In genomic region chr15:99803186-99803644, GRCm38 (mm10) we compare ENCODE assay signal across 8 mouse cellular contexts. TPM values are rescaled to one million over a fixed set of nuclear protein-coding genes. Genes with fewer than 3 reads are reported as not detected.
A peak's percentile ranks its signal among the peaks of the same experiment; 100 is the strongest.
DNase-seq lines count a peak whose midpoint lies in the region; ATAC-seq lines count a peak whose summit lies in the region.

No protein-coding gene starts in this region.

- H3K36me3 ChIP-seq in heart, embryonic 13.5 days = peaks cover 63% of the 10 kb centered on the region
- H3K36me3 ChIP-seq in limb, embryonic 15.5 days = peaks cover 45% of the 10 kb centered on the region
- 0 out of 2 replicates have a peak, but pooled peaks cover 7% of the 10 kb centered on the region for H3K36me3 ChIP-seq in midbrain, embryonic 13.5 days

- peak overlapping the region; percentile 34; the same call in 1 of the 2 replicates for H3K9ac ChIP-seq in heart, embryonic 13.5 days
- H3K9ac ChIP-seq in limb, embryonic 15.5 days = no peak overlapping the region
- no peak overlapping the region for H3K9ac ChIP-seq in midbrain, embryonic 13.5 days (replicated peaks)

- 10% methylated on average over 6 of the region's 6 CpGs for WGBS in heart, embryonic 13.5 days
- 11% methylated on average over 6 of the region's 6 CpGs for WGBS in limb, embryonic 15.5 days
- WGBS in midbrain, embryonic 13.5 days = 35% methylated on average over 6 of the region's 6 CpGs

- peak; percentile 58; the same call in 1 of the 2 replicates for ATAC-seq in heart, embryonic 13.5 days (ENCODE audit: extremely low read depth, insufficient number of reproducible peaks, low FRiP score, low TSS enrichment)
- ATAC-seq in limb, embryonic 15.5 days (ENCODE audit: insufficient number of reproducible peaks, low FRiP score, low TSS enrichment, low read depth) = peak; percentile 75
- peak; percentile 63 for ATAC-seq in neutrophil, adult 5-6 weeks (ENCODE audit: extremely low read depth, insufficient number of reproducible peaks, low FRiP score, poor library complexity, severe bottlenecking)
- ATAC-seq in midbrain, embryonic 13.5 days = no peak

- H3K27me3 ChIP-seq in heart, embryonic 13.5 days (replicated peaks) = no peaks in the 10 kb centered on the region
- no peaks in the 10 kb centered on the region for H3K27me3 ChIP-seq in limb, embryonic 15.5 days
- H3K27me3 ChIP-seq in midbrain, embryonic 13.5 days = no peaks in the 10 kb centered on the region

- no peak overlapping the region for H3K4me3 ChIP-seq in heart, embryonic 13.5 days
- H3K4me3 ChIP-seq in limb, embryonic 15.5 days = no peak overlapping the region
- H3K4me3 ChIP-seq in midbrain, embryonic 13.5 days (replicated peaks) = no peak overlapping the region

- DNase-seq in kidney, adult 11 months = peak; percentile 28
- no peak for DNase-seq in kidney, adult 8-10 months
- DNase-seq in brain, adult 2 months (ENCODE audit: low read depth, low spot score) = peak; percentile 28
- DNase-seq in layer of hippocampus, adult 9-10 months (ENCODE audit: low spot score) = no peak

- peaks cover 41% of the 10 kb centered on the region for H3K4me1 ChIP-seq in heart, embryonic 13.5 days
- peaks cover 52% of the 10 kb centered on the region for H3K4me1 ChIP-seq in limb, embryonic 15.5 days
- H3K4me1 ChIP-seq in midbrain, embryonic 13.5 days (replicated peaks) = peaks cover 30% of the 10 kb centered on the region

- no peaks in the 10 kb centered on the region for H3K9me3 ChIP-seq in heart, embryonic 13.5 days
- no peaks in the 10 kb centered on the region for H3K9me3 ChIP-seq in limb, embryonic 15.5 days
- no peaks in the 10 kb centered on the region for H3K9me3 ChIP-seq in midbrain, embryonic 13.5 days

- peak overlapping the region; percentile 83 for H3K27ac ChIP-seq in heart, embryonic 13.5 days (replicated peaks)
- H3K27ac ChIP-seq in limb, embryonic 15.5 days = peak overlapping the region; percentile 67
- H3K27ac ChIP-seq in midbrain, embryonic 13.5 days = no peak overlapping the region

- H3K4me2 ChIP-seq in heart, embryonic 13.5 days = peak overlapping the region; percentile 21
- H3K4me2 ChIP-seq in limb, embryonic 15.5 days = no peak overlapping the region
- no peak overlapping the region for H3K4me2 ChIP-seq in midbrain, embryonic 13.5 days (replicated peaks)

RNA-seq across cellular contexts. Expression of gene Cers5, which starts 30.5 kb away (rescaled TPM):
- 51.6 and 54.7 TPM in 2 replicates for polyA plus RNA-seq in heart, embryonic 13.5 days (2015; fragmentation: Nextera tagmentation; extraction: Ambion mirVana)
- polyA plus RNA-seq in limb, embryonic 15.5 days (2015; fragmentation: Nextera tagmentation; extraction: Ambion mirVana) = 83.6 and 84.8 TPM in 2 replicates
- total RNA-seq in neutrophil, adult 5-6 weeks (2017) = 34.4 and 42.8 TPM in 2 replicates
- 58.4 and 61.1 TPM in 2 replicates for polyA plus RNA-seq in midbrain, embryonic 13.5 days (2015; fragmentation: Nextera tagmentation; extraction: Ambion mirVana)

Comparison
In these comparisons a context has a peak if more than half of its experiments do, and no peak if none do; other contexts are left out.
1. DNase-seq: peak in kidney, adult 11 months (single experiment) and brain, adult 2 months (single experiment); none in kidney, adult 8-10 months (0 of 2) and layer of hippocampus, adult 9-10 months (single experiment).